Mouse (Mus musculus): ENCODE data around the gene Lgals3.

DNA sequence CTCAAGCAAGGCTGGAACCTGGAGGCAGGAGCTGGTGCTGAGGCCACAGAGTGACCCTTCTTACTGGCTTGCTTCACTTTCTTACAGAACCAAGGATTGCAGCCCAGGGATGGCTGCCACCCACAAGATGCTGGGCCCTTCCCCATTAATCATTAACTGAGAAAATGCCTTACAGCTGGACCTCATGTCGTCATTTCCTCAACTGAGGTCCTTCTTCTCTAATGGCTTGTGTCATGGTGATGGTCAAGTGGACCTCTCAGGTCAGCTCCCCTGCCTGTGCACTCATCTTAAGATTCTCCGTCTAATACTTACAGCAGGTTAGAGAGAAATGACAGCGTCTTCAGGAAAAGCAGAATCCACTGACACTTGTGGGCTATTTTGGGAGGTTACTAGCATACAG lies 49.8 kb downstream of the Lgals3 start:
- no peak for TF ChIP-seq CTCF (IDR thresholded peaks at IDR 0.05; ENCODE audit: borderline replicate concordance, extremely low read depth, insufficient read depth, insufficient read length)
- no peak for TF ChIP-seq POLR2A (IDR thresholded peaks at IDR 0.05; ENCODE audit: borderline replicate concordance, extremely low read depth, insufficient read depth, insufficient read length, poor library complexity, severe bottlenecking)

Data from brain, embryonic 14.5 days (tissue).